ENCODE assay signal across 25 mouse cellular contexts in genomic region chr15:77324426-77324825, GRCm38 (mm10). TPM values are rescaled to one million over a fixed set of nuclear protein-coding genes. Genes with fewer than 3 reads are reported as not detected.
DNase-seq lines count a peak whose midpoint lies in the region; ATAC-seq and TF ChIP-seq lines count a peak whose summit lies in the region.
"Had no signal": no experiment of that assay in that cellular context is flagged by ENCODE, and none has a peak within 500 bp of the region (broad histone marks: within the 10 kb centered on the region; RNA-seq: fewer than 3 reads in every experiment).

No protein-coding gene starts in this region.

- WGBS in forebrain, postnatal 0 days = 52% methylated on average over 11 of the region's 11 CpGs
- 70% methylated on average over 11 of the region's 11 CpGs for WGBS in forebrain, embryonic 16.5 days
- WGBS in heart, adult 2 months = 92% methylated on average over 11 of the region's 11 CpGs

- H3K4me2 ChIP-seq in forebrain, postnatal 0 days (ENCODE audit: low read depth) = no peak overlapping the region
- H3K4me2 ChIP-seq in forebrain, embryonic 16.5 days (ENCODE audit: low read length) = no peak overlapping the region
- H3K4me2 ChIP-seq: embryonic facial prominence, embryonic 13.5 days; embryonic facial prominence, embryonic 15.5 days; forebrain, embryonic 12.5 days had no signal

- no peaks in the 10 kb centered on the region for H3K9me3 ChIP-seq in forebrain, postnatal 0 days (ENCODE audit: low read length)
- H3K9me3 ChIP-seq in forebrain, embryonic 16.5 days (ENCODE audit: control insufficient read depth, low read length) = no peaks in the 10 kb centered on the region
- H3K9me3 ChIP-seq: embryonic facial prominence, embryonic 13.5 days; embryonic facial prominence, embryonic 15.5 days; forebrain, embryonic 10.5 days; forebrain, embryonic 12.5 days; G1E had no signal

- no peak overlapping the region for H3K4me3 ChIP-seq in forebrain, postnatal 0 days (ENCODE audit: low read depth, low read length)
- no peak overlapping the region for H3K4me3 ChIP-seq in forebrain, embryonic 16.5 days (replicated peaks; ENCODE audit: low read length)
- no peak overlapping the region for H3K4me3 ChIP-seq in heart, adult 2 months
- H3K4me3 ChIP-seq: embryonic facial prominence, embryonic 13.5 days; embryonic facial prominence, embryonic 15.5 days; erythroblast, embryonic 14.5 days; forebrain, embryonic 10.5 days; forebrain, embryonic 12.5 days had no signal

- no peaks in the 10 kb centered on the region for H3K27me3 ChIP-seq in forebrain, postnatal 0 days (ENCODE audit: insufficient read depth, low read length)
- H3K27me3 ChIP-seq in forebrain, embryonic 16.5 days (replicated peaks; ENCODE audit: control insufficient read depth, insufficient read depth, low read length) = no peaks in the 10 kb centered on the region
- no peaks in the 10 kb centered on the region for H3K27me3 ChIP-seq in heart, adult 2 months (ENCODE audit: control insufficient read depth, insufficient read depth, low read length)
- H3K27me3 ChIP-seq: embryonic facial prominence, embryonic 13.5 days; embryonic facial prominence, embryonic 15.5 days; forebrain, embryonic 12.5 days; Patski had no signal

- TF ChIP-seq CTCF in forebrain, postnatal 0 days (IDR thresholded peaks at IDR 0.05; ENCODE audit: low read depth) = no peak
- no peak for TF ChIP-seq CTCF in heart, adult 2 months (IDR thresholded peaks at IDR 0.05)

- H3K36me3 ChIP-seq in forebrain, postnatal 0 days (ENCODE audit: insufficient read depth) = no peaks in the 10 kb centered on the region
- H3K36me3 ChIP-seq in forebrain, embryonic 16.5 days (ENCODE audit: control insufficient read depth, insufficient read depth) = no peaks in the 10 kb centered on the region
- H3K36me3 ChIP-seq in heart, adult 2 months (ENCODE audit: control insufficient read depth, insufficient read depth, low read length) = no peaks in the 10 kb centered on the region
- H3K36me3 ChIP-seq: embryonic facial prominence, embryonic 13.5 days; embryonic facial prominence, embryonic 15.5 days; forebrain, embryonic 10.5 days; forebrain, embryonic 12.5 days; G1E had no signal

- no peaks in the 10 kb centered on the region for H3K79me2 ChIP-seq in heart, adult 2 months (replicated peaks; ENCODE audit: control insufficient read depth, insufficient read depth, low read length)

- H3K4me1 ChIP-seq in forebrain, postnatal 0 days (ENCODE audit: insufficient read depth) = no peaks in the 10 kb centered on the region
- no peaks in the 10 kb centered on the region; the same call in 1 of the 2 replicates for H3K4me1 ChIP-seq in forebrain, embryonic 16.5 days (replicated peaks; ENCODE audit: control insufficient read depth, insufficient read depth, low read length)
- H3K4me1 ChIP-seq in heart, adult 2 months (ENCODE audit: control insufficient read depth, insufficient read depth, low read length) = no peaks in the 10 kb centered on the region
- H3K4me1 ChIP-seq: embryonic facial prominence, embryonic 15.5 days; forebrain, embryonic 10.5 days; forebrain, embryonic 12.5 days had no signal

- TF ChIP-seq POLR2A in heart, adult 2 months (IDR thresholded peaks at IDR 0.05; ENCODE audit: insufficient read depth, low read depth, low read length) = no peak

- peak; percentile 61; the same call in 1 of the 2 replicates for ATAC-seq in forebrain, postnatal 0 days
- no peak for ATAC-seq in forebrain, embryonic 16.5 days
- ATAC-seq: activated CD4-positive, CD25-positive, alpha-beta regulatory T cell, adult 4 months; CD4-positive, CD25-positive, alpha-beta regulatory T cell, adult 4 months; forebrain, embryonic 14.5 days; Patski had no signal

- intact Hi-C loops in heart, adult 2 months (cut with DNase I) = no loop called here

- no peak for TF ChIP-seq EP300 in heart, adult 2 months (IDR thresholded peaks at IDR 0.05; ENCODE audit: insufficient read depth, low read depth, low read length)

- no peak overlapping the region for H3K9ac ChIP-seq in forebrain, postnatal 0 days
- H3K9ac ChIP-seq in forebrain, embryonic 16.5 days (replicated peaks; ENCODE audit: low read depth, low read length) = no peak overlapping the region
- H3K9ac ChIP-seq in heart, adult 2 months (ENCODE audit: low read depth, low read length) = no peak overlapping the region
- H3K9ac ChIP-seq: embryonic facial prominence, embryonic 13.5 days; embryonic facial prominence, embryonic 15.5 days; forebrain, embryonic 12.5 days had no signal

- H3K27ac ChIP-seq in forebrain, postnatal 0 days (ENCODE audit: low read depth, low read length) = no peak overlapping the region
- H3K27ac ChIP-seq in forebrain, embryonic 16.5 days (ENCODE audit: low read length) = no peak overlapping the region
- no peak overlapping the region for H3K27ac ChIP-seq in heart, adult 2 months
- H3K27ac ChIP-seq: embryonic facial prominence, embryonic 13.5 days; embryonic facial prominence, embryonic 15.5 days; forebrain, embryonic 10.5 days; forebrain, embryonic 12.5 days had no signal

- DNase-seq in cerebellum, postnatal 10 days = peak; percentile 51 to 59
- no peak for DNase-seq in cerebellum, adult 11-12 months
- peak; percentile 52 for DNase-seq in forebrain, postnatal 0 days
- DNase-seq in brain, adult 2 months (ENCODE audit: low read depth, low spot score) = peak; percentile 10
- no peak for DNase-seq in heart, adult 2 months
- DNase-seq: adrenal gland, adult 2 months; adrenal gland, postnatal 10 days; adrenal gland, postnatal 25 days; B cell, adult 2 months; cerebellum, adult 11 months; cerebellum, adult 2 months; cerebellum, adult 9-10 months; cerebellum, postnatal 25 days; embryo, embryonic 11 days had no signal

RNA-seq across cellular contexts. Expression of gene Rbfox2, which starts 17.6 kb away (rescaled TPM):
- 391 and 470 TPM in 2 replicates for total RNA-seq in forebrain, postnatal 0 days (2014; rRNA removed)
- polyA plus RNA-seq in forebrain, postnatal 0 days (2015; fragmentation: Nextera tagmentation; extraction: Ambion mirVana) = 105 and 135 TPM in 2 replicates
- 212 and 226 TPM in 2 replicates for polyA plus RNA-seq in forebrain, embryonic 16.5 days (2015; fragmentation: Nextera tagmentation; extraction: Ambion mirVana)
- total RNA-seq in heart, adult 2 months (2021) = 100 to 1,000 TPM; 106 to 110 TPM
- polyA plus RNA-seq in heart, adult 2 months (2012; rRNA removed) = 86.0 and 145 TPM in 2 replicates
- polyA plus RNA-seq: CD4-positive, CD25-positive, alpha-beta regulatory T cell, adult 4 months; erythroblast, embryonic 14.5 days had no signal

Comparison
In these comparisons a context has a peak if more than half of its experiments do, and no peak if none do; other contexts are left out.
1. DNase-seq: peak in cerebellum, postnatal 10 days (2 of 2), forebrain, postnatal 0 days (single experiment) and brain, adult 2 months (single experiment); none in cerebellum, adult 11-12 months (single experiment) and heart, adult 2 months (0 of 2).